18 mouse cellular contexts compared by ENCODE assay signal in genomic region chr5:23578322-23578957, GRCm38 (mm10).
DNase-seq lines count a peak whose midpoint lies in the region; ATAC-seq and TF ChIP-seq lines count a peak whose summit lies in the region.
"Had no signal": no experiment of that assay in that cellular context is flagged by ENCODE, and none has a peak within 500 bp of the region (broad histone marks: within the 10 kb centered on the region; RNA-seq: fewer than 3 reads in every experiment).

No protein-coding gene starts in this region.

- 79% methylated on average over 4 of the region's 4 CpGs for WGBS in intestine, embryonic 16.5 days
- WGBS in intestine, embryonic 15.5 days: 77% methylated on average over 4 of the region's 4 CpGs
- WGBS in hindbrain, embryonic 12.5 days: 78% methylated on average over 4 of the region's 4 CpGs

- H3K4me3 ChIP-seq in intestine, embryonic 16.5 days (ENCODE audit: low read length): no peak overlapping the region
- no peak overlapping the region for H3K4me3 ChIP-seq in intestine, embryonic 15.5 days (replicated peaks)
- H3K4me3 ChIP-seq in MEL (ENCODE audit: control insufficient read depth in 1 of 2, insufficient read depth in 1 of 2, low read depth in 2 of 2, low read length in 2 of 2): 0 out of 4 replicates have a peak overlapping the region, but pooled peaks of 1 of the 2 experiments have one; percentile 7
- no peak overlapping the region for H3K4me3 ChIP-seq in hindbrain, embryonic 12.5 days
- H3K4me3 ChIP-seq: heart, embryonic 10.5 days; limb, embryonic 10.5 days; lung, embryonic 15.5 days had no signal

- peak; percentile 54; the same call in 1 of the 2 replicates for ATAC-seq in intestine, embryonic 16.5 days
- no peak for ATAC-seq in intestine, embryonic 15.5 days
- ATAC-seq in hindbrain, embryonic 12.5 days (ENCODE audit: low FRiP score): peak; percentile 17; the same call in 1 of the 2 replicates
- peak; percentile 41; the same call in 1 of the 2 replicates for ATAC-seq in megakaryocyte progenitor cell, adult 5-6 weeks (replicated peaks; ENCODE audit: poor library complexity)

- H3K9me3 ChIP-seq in intestine, embryonic 16.5 days (ENCODE audit: control insufficient read depth, low read length): 0 out of 2 replicates have a peak, but pooled peaks cover 4% of the 10 kb centered on the region
- no peaks in the 10 kb centered on the region for H3K9me3 ChIP-seq in intestine, embryonic 15.5 days
- H3K9me3 ChIP-seq in MEL (replicated peaks; ENCODE audit: insufficient read depth, low read length): no peaks in the 10 kb centered on the region
- H3K9me3 ChIP-seq in hindbrain, embryonic 12.5 days (replicated peaks): no peaks in the 10 kb centered on the region; the same call in 1 of the 2 replicates
- H3K9me3 ChIP-seq: heart, embryonic 10.5 days; limb, embryonic 10.5 days; lung, embryonic 15.5 days had no signal

- no peak for TF ChIP-seq RAD21 in MEL (IDR thresholded peaks at IDR 0.05; ENCODE audit: low read depth, low read length)

- no peak overlapping the region for H3K27ac ChIP-seq in intestine, embryonic 16.5 days (ENCODE audit: low read length)
- H3K27ac ChIP-seq in intestine, embryonic 15.5 days: no peak overlapping the region
- H3K27ac ChIP-seq in MEL (ENCODE audit: control insufficient read depth, low read depth, low read length): peak overlapping the region; percentile 76
- H3K27ac ChIP-seq in hindbrain, embryonic 12.5 days: peak overlapping the region; percentile 74
- H3K27ac ChIP-seq: heart, embryonic 10.5 days; limb, embryonic 10.5 days; lung, embryonic 15.5 days had no signal

- no peak for TF ChIP-seq CTCF in MEL (IDR thresholded peaks at IDR 0.05 in 2 of 3, conservative IDR thresholded peaks at IDR 0.05 in 1 of 3; ENCODE audit: control insufficient read depth in 1 of 3, insufficient read depth in 1 of 3, low read depth in 2 of 3, low read length in 3 of 3, poor library complexity in 1 of 3, severe bottlenecking in 1 of 3)

- peaks cover 1% of the 10 kb centered on the region; the same call in 1 of the 2 replicates for H3K79me2 ChIP-seq in MEL (ENCODE audit: control insufficient read depth, insufficient read depth, low read length, poor library complexity)

- no peaks in the 10 kb centered on the region for H3K27me3 ChIP-seq in intestine, embryonic 16.5 days (replicated peaks; ENCODE audit: control insufficient read depth, insufficient read depth, low read length)
- H3K27me3 ChIP-seq in intestine, embryonic 15.5 days (replicated peaks): no peaks in the 10 kb centered on the region
- H3K27me3 ChIP-seq in MEL (ENCODE audit: control insufficient read depth in 1 of 2, insufficient read depth in 2 of 2, low read length in 2 of 2): no peaks in the 10 kb centered on the region
- H3K27me3 ChIP-seq in hindbrain, embryonic 12.5 days: no peaks in the 10 kb centered on the region
- H3K27me3 ChIP-seq: lung, embryonic 15.5 days had no signal

- H3K36me3 ChIP-seq in intestine, embryonic 16.5 days (ENCODE audit: control insufficient read depth, insufficient read depth, low read length): no peaks in the 10 kb centered on the region
- H3K36me3 ChIP-seq in intestine, embryonic 15.5 days: 0 out of 2 replicates have a peak, but pooled peaks cover 5% of the 10 kb centered on the region
- H3K36me3 ChIP-seq in MEL (ENCODE audit: control insufficient read depth in 1 of 2, insufficient read depth in 2 of 2, low read length in 2 of 2): peaks cover 0 to 48% of the 10 kb centered on the region in 2 experiments; a peak in 2 of 4 replicates
- H3K36me3 ChIP-seq in hindbrain, embryonic 12.5 days: 0 out of 2 replicates have a peak, but pooled peaks cover 3% of the 10 kb centered on the region
- H3K36me3 ChIP-seq: lung, embryonic 15.5 days had no signal

- no peak; a peak in 1 of 4 replicates for TF ChIP-seq EP300 in MEL (IDR thresholded peaks at IDR 0.05; ENCODE audit: low read depth in 1 of 2, low read length in 2 of 2)

- no peak for DNase-seq in MEL (ENCODE audit: low read depth, low spot score)
- no peak for DNase-seq in Muller cell, postnatal 12 days (ENCODE audit: inconsistent ontology term)
- no peak for DNase-seq in spleen, postnatal 10 days (ENCODE audit: low spot score in 2 of 2)
- DNase-seq in kidney, adult 9 months: no peak
- DNase-seq: adrenal gland, adult 2 months; cerebellum, adult 9-10 months; gastrocnemius, postnatal 14 days; heart, postnatal 14 days; kidney, adult 11 months; kidney, postnatal 25 days; layer of hippocampus, postnatal 36 days had no signal

- no peak overlapping the region for H3K9ac ChIP-seq in intestine, embryonic 16.5 days (ENCODE audit: low read depth, low read length)
- no peak overlapping the region for H3K9ac ChIP-seq in intestine, embryonic 15.5 days
- H3K9ac ChIP-seq in MEL (ENCODE audit: control insufficient read depth, low read depth, low read length, poor library complexity, severe bottlenecking): peak overlapping the region; percentile 8; the same call in 1 of the 2 replicates
- H3K9ac ChIP-seq in hindbrain, embryonic 12.5 days: no peak overlapping the region
- H3K9ac ChIP-seq: lung, embryonic 15.5 days had no signal

- no peak for TF ChIP-seq POLR2A in MEL (IDR thresholded peaks at IDR 0.05; ENCODE audit: control insufficient read depth in 1 of 2, insufficient read depth in 1 of 2, low read depth in 1 of 2, low read length in 2 of 2, poor library complexity in 1 of 2)

- no peak overlapping the region for H3K4me2 ChIP-seq in intestine, embryonic 16.5 days (ENCODE audit: low read depth, low read length)
- no peak overlapping the region for H3K4me2 ChIP-seq in intestine, embryonic 15.5 days (replicated peaks)
- no peak overlapping the region for H3K4me2 ChIP-seq in hindbrain, embryonic 12.5 days (replicated peaks)
- H3K4me2 ChIP-seq: lung, embryonic 15.5 days had no signal

- peaks cover 14% of the 10 kb centered on the region; the same call in 1 of the 2 replicates for H3K4me1 ChIP-seq in intestine, embryonic 16.5 days (ENCODE audit: control insufficient read depth, insufficient read depth, low read length)
- peaks cover 4% of the 10 kb centered on the region; the same call in 1 of the 2 replicates for H3K4me1 ChIP-seq in intestine, embryonic 15.5 days (replicated peaks)
- H3K4me1 ChIP-seq in MEL (ENCODE audit: control insufficient read depth in 1 of 2, insufficient read depth in 2 of 2, low read length in 2 of 2): peaks cover 24 to 27% of the 10 kb centered on the region in 2 experiments
- peaks cover 17% of the 10 kb centered on the region for H3K4me1 ChIP-seq in hindbrain, embryonic 12.5 days
- H3K4me1 ChIP-seq: heart, embryonic 10.5 days; lung, embryonic 15.5 days had no signal

TF ChIP-seq in MEL, 35 proteins besides CTCF, POLR2A, EP300 and RAD21:
- TF ChIP-seq JUND (IDR thresholded peaks at IDR 0.05; ENCODE audit: low read depth, low read length) (no peak), MAX (IDR thresholded peaks at IDR 0.05; ENCODE audit: low read length) (no peak), USF2 (IDR thresholded peaks at IDR 0.05; ENCODE audit: borderline replicate concordance in 1 of 2, insufficient read depth in 1 of 2, low read depth in 1 of 2, low read length in 2 of 2) (no peak), TAL1 (IDR thresholded peaks at IDR 0.05; ENCODE audit: low read length) (peak; percentile 41; the same call in 1 of the 2 replicates), HCFC1 (IDR thresholded peaks at IDR 0.05; ENCODE audit: low read depth, low read length) (no peak), NRF1 (IDR thresholded peaks at IDR 0.05; ENCODE audit: insufficient read depth, low read depth, low read length, poor library complexity, severe bottlenecking) (no peak), TCF12 (IDR thresholded peaks at IDR 0.05; ENCODE audit: low read depth, low read length) (no peak; the same call in 1 of the 2 replicates), MXI1 (IDR thresholded peaks at IDR 0.05; ENCODE audit: low read depth, low read length) (no peak), MEF2A (IDR thresholded peaks at IDR 0.05; ENCODE audit: extremely low read depth, insufficient replicate concordance, low read depth, low read length, poor library complexity, severe bottlenecking) (no peak), SMC3 (IDR thresholded peaks at IDR 0.05; ENCODE audit: low read depth, low read length) (no peak), GATA1 (IDR thresholded peaks at IDR 0.05; ENCODE audit: low read depth, low read length) (peak; percentile 50; the same call in 1 of the 2 replicates), ZMIZ1 (IDR thresholded peaks at IDR 0.05; ENCODE audit: low read depth, low read length) (no peak), MAZ (IDR thresholded peaks at IDR 0.05; ENCODE audit: low read depth, low read length) (no peak; the same call in 1 of the 2 replicates)

Comparison
In these comparisons a context has a peak if more than half of its experiments do, and no peak if none do; other contexts are left out.
1. H3K27ac ChIP-seq: peak in MEL (single experiment) and hindbrain, embryonic 12.5 days (single experiment); none in intestine, embryonic 16.5 days (single experiment) and intestine, embryonic 15.5 days (single experiment).